Mouse (Mus musculus): ENCODE data around the gene Ece2. TPM values are rescaled to one million over a fixed set of nuclear protein-coding genes. Genes with fewer than 3 reads are reported as not detected.

Gene Ece2
- not detected in 2 replicates for polyA plus RNA-seq (2012)

- TF ChIP-seq GATA1 (IDR thresholded peaks at IDR 0.05; ENCODE audit: low read length) = no peak
These were observed at the start of gene Ece2 for GRCm38 (mm10) chr16:20629731-20630634. Gene Ece2, plus strand, starts transcription at chr16:20629828.

DNA sequence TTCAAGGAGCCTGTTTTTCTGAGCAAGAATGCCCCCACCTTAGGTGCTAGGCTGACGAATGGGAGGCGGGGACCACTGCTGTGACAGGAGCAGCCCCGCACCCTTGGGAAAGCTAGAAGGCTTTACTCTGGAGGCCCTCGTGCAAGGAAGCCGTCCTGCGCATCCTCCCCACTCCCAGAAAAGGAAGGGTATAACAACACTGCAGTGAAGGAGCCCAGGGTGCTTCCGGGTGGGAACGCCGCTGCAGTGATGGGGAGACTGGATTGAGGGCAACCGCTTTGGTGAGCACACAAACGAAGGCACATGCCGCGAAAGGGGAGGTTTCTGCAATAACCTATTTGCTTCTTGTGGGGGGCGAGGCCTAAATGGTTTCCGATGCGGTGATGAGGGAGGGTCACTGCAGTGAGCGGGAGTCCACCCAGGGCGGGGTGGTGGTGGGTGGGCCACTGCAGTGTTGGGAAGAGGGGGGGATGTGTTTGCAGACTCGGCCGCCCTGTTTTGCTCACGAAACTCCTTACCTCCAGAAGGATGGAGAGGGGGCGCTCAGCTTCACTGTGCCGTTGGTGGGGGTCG, 40.2 kb upstream of the Ece2 start, which contains the start of gene Vwa5b2:
TSS of gene Vwa5b2 (plus strand) at position 106 of the 573 bp plus-strand sequence.
- TF ChIP-seq GATA1 (IDR thresholded peaks at IDR 0.05; ENCODE audit: low read length) = no peak

- TF ChIP-seq GATA1 (IDR thresholded peaks at IDR 0.05; ENCODE audit: low read length) = no peak
These were observed 39.5 kb upstream of the Ece2 start for GRCm38 (mm10) chr16:20589939-20590679.

DNA sequence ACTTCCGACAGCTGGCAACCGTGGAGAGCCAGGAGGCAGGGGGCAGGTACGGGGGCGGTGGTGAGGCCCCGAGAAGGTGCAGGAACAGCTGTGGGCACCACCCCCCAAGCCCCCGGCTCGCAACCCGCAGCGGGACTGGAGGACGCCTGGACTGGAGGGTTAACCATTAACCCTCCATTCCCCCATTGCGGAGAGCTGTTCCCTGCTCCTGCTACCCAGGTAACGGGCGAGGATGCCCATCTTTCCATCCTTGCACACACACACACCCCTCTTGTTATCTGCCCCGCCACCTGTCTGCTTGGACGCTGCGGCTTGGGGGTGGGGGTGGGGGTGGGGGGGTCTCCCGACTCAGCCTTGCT, 39.0 kb upstream of the Ece2 start:
- no peak for TF ChIP-seq GATA1 (IDR thresholded peaks at IDR 0.05; ENCODE audit: low read length)

DNA sequence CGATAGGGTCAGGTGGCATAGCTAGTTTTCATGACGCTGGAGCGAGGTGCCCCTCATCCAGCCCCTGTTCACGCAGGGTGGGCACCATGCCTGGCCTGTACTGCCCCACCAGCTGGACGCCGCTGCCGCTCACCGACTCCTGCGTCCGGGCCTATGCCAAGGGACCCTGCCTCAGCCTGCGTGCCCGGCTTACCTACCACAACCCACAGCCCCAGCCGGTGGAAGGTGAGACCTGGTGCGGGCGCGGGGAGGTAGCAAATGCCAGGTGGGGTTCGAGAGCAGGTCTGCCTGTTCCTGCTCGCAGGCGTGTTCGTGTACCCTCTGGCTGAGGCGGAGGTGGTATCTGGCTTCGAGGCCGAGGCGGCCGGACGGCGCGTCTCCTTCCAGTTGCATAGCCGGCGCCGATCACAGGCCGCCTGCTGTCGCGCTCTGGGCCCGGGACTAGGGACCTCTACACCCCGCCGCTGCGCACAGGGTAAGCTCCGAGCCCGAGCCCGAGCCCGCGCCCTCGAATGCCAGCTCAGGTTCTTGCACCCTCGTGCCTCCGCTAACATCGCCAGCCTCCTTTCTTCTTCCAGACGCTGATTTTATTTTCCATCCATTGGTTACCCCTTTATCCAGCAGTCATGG, 38.4 kb upstream of the Ece2 start:
- TF ChIP-seq GATA1 (IDR thresholded peaks at IDR 0.05; ENCODE audit: low read length) = no peak

GRCm38 (mm10) chr16:20595060-20595673, 34.5 kb upstream of the Ece2 start:
- peak; percentile 97 for TF ChIP-seq GATA1 (IDR thresholded peaks at IDR 0.05; ENCODE audit: low read length)

DNA sequence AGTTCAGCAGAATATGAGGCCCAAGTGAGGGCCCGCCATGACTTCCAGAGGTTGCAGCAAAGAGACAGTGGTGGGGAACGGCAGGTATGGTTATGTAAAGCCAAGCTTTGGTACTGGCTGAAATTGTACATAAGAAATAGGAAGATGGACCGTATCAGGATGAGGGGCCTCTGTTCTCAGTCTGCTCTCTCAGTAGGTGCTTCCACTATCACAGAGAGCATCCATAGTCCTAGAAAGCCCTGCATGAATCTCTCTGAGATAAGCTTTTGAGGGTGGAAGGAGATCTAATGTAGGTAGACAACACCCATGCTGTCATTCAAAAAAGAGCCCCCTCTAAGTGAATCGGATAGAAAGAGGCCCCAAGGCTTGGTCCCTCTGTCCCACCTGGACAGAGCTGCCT, 33.9 kb upstream of the Ece2 start:
- TF ChIP-seq GATA1 (IDR thresholded peaks at IDR 0.05; ENCODE audit: low read length) = no peak

DNA sequence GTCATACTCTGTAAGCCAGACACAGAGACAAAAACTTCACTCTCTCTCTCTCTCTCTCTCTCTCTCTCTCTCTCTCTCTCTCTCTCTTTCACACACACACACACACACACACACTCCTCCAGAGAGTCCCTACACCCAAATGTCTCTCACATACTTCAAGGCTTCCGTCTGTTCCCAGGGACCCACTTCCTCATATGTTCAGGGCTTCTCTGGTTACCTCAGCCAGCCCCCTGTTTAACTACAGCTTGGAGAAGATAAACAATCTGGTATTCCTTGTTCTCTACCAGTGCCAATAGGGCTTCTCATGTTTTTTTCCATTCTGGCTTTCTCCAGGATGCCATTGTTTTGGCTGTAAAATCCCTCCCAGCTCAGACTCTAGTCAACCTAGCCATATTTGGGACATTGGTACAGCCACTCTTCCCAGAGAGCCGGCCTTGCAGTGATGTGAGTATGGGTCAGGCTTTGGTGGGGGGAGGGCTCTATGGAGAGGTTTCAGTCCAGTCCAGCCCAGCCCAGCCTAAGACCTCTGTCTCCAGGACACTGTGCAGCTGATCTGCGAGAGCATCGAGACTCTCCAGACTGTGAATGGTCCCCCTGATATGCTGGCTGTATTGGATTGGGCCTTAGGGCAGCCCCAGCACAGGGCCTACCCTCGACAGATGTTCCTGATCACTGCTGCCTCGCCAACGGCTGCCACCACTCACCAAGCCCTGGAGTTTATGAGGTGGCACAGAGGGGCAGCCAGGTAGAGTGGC, 32.8 kb upstream of the Ece2 start:
- TF ChIP-seq GATA1 (IDR thresholded peaks at IDR 0.05; ENCODE audit: low read length) = no peak

- no peak for TF ChIP-seq GATA1 (IDR thresholded peaks at IDR 0.05; ENCODE audit: low read length)
These were observed 29.1 kb upstream of the Ece2 start for GRCm38 (mm10) chr16:20600511-20600910.

DNA sequence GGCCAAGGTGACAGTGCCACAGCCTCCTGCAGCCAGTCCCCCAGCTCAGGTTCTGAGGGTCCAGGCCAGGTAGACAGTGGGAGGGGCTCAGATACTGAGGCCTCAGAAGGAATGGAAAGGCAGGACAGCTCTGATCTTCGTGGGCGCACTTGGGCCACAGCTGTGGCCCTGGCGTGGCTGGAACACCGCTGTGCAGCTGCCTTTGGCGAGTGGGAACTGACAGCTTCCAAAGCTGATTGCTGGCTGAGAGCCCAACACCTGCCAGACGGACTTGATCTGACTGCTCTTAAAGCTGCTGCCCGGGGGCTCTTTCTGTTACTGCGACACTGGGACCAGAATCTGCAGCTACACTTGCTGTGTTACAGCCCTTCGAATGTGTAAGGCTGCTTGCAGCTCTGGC, 24.9 kb upstream of the Ece2 start:
- no peak for TF ChIP-seq GATA1 (IDR thresholded peaks at IDR 0.05; ENCODE audit: low read length)

DNA sequence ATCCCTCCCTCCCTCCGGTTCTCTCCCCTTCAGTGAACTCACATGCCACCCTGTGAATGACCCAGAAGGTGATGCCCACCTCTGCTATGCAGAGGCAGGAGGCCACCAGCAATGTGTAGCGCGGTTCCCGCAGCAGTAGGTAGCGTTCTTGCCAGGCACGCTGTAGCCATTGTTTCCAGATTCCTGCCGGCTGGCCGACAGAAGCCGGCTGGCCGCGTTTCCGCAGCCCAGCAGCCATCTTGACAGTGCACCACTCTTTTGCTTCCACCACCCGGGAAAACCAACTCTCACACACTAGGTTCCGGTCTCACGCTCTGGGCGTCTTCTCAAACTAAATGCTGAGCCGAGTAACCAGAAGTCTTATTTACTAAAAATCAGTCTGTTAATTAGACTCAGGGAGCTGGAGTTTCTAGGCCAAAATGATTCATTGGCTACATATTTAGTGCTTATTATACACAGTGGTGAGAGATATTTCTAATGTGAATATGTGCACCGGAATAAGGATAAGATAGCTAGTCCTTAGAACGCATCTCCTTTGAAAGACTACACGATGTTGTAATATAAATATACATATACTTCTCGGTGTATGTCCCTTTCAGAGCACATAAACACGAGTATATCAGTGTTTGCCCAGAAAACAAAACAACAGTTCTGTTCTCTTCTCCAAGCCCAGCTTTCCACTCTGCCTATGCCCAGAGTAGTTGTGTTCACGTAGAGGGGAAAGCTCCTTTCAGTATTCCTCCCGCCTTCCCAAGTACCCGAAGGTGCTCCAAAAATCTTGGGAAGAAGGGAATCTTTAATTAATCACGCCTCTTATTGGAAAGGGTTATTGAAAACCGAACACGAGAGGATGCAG, 18.9 kb upstream of the Ece2 start:
- TF ChIP-seq GATA1 (IDR thresholded peaks at IDR 0.05; ENCODE audit: low read length) = no peak

GRCm38 (mm10) chr16:20611357-20612227, 18.0 kb upstream of the Ece2 start, which contains the start of the genes Eef1akmt4, Gm49333 and Alg3:
Gene Eef1akmt4, plus strand, starts transcription at chr16:20611593.
Gene Gm49333, plus strand, starts transcription at chr16:20611610.
Gene Alg3, minus strand, starts transcription at chr16:20611735.
- no peak for TF ChIP-seq GATA1 (IDR thresholded peaks at IDR 0.05; ENCODE audit: low read length)

Measured in G1E-ER4 (cell line).